Mouse (Mus musculus) bone marrow macrophage, adult 2 months (primary cell): ENCODE data around the gene Cd3eap.

ENCODE experiments used
- CTCF ChIP-seq: IDR thresholded peaks from 2 replicates; pipeline ENCODE4 v1.5.1; 2012; ENCODE audit warnings: low read depth, mild to moderate bottlenecking, low read length, moderate library complexity
- POLR2A ChIP-seq: IDR thresholded peaks from 2 replicates; pipeline ENCODE4 v1.6.1; 2012; ENCODE audit warnings: mild to moderate bottlenecking, low read depth, low read length, borderline replicate concordance

DNA sequence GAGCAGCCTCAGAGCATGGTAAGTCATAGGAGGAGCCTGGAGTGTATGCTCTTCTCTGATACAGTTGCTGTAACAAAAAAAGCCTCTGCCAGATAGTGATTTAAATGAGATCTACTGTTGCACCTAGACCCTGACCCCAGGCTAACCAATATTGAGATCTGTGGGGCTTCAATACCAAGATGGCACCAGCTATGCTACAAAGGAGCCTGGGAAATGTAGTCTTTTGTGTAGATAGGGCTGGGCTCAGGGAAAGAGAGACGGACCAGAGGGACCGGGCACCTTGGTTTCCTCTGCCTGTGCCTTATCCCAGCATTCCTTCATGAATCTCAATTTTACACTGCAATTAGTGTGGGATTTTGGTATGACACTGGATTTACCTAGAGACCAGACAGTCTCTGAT lies 14.1 kb upstream of the Cd3eap start:
- TF ChIP-seq CTCF (no peak), POLR2A (no peak)
